In genomic region chr6:39797076-39797475, GRCm38 (mm10) we compare ENCODE assay signal across 20 mouse cellular contexts. TPM values are rescaled to one million over a fixed set of nuclear protein-coding genes. Genes with fewer than 3 reads are reported as not detected.
DNase-seq lines count a peak whose midpoint lies in the region; TF ChIP-seq lines count a peak whose summit lies in the region.
"Had no signal": no experiment of that assay in that cellular context is flagged by ENCODE, and none has a peak within 500 bp of the region (broad histone marks: within the 10 kb centered on the region; RNA-seq: fewer than 3 reads in every experiment).

No protein-coding gene starts in this region.

- no peak overlapping the region for H3K4me3 ChIP-seq in heart, embryonic 10.5 days
- H3K4me3 ChIP-seq in layer of hippocampus, adult 2 months = no peak overlapping the region
- no peak overlapping the region for H3K4me3 ChIP-seq in left cerebral cortex, adult 2 months
- H3K4me3 ChIP-seq: embryonic facial prominence, embryonic 10.5 days; embryonic facial prominence, embryonic 12.5 days; forebrain, embryonic 13.5 days; forebrain, embryonic 15.5 days had no signal

- intact Hi-C loops in left cerebral cortex, adult 2 months (cut with DNase I) = no loop called here

- TF ChIP-seq CTCF in layer of hippocampus, adult 2 months (conservative IDR thresholded peaks at IDR 0.05) = no peak
- TF ChIP-seq CTCF in left cerebral cortex, adult 2 months (IDR thresholded peaks at IDR 0.05) = no peak

- H3K4me1 ChIP-seq in heart, embryonic 10.5 days = no peaks in the 10 kb centered on the region
- H3K4me1 ChIP-seq: embryonic facial prominence, embryonic 10.5 days; embryonic facial prominence, embryonic 12.5 days; forebrain, embryonic 13.5 days; forebrain, embryonic 15.5 days had no signal

- H3K27me3 ChIP-seq in heart, embryonic 10.5 days (ENCODE audit: insufficient read depth, poor library complexity, severe bottlenecking) = no peaks in the 10 kb centered on the region
- H3K27me3 ChIP-seq: embryonic facial prominence, embryonic 12.5 days; forebrain, embryonic 13.5 days; forebrain, embryonic 15.5 days had no signal

- 75% methylated on average over 2 of the region's 2 CpGs for WGBS in heart, embryonic 10.5 days

- peak; percentile 29 for DNase-seq in heart, adult 11 months
- DNase-seq in heart, embryonic 10.5 days (ENCODE audit: low spot score) = no peak
- DNase-seq in layer of hippocampus, adult 2 months (ENCODE audit: low spot score in 2 of 2) = peak; percentile 27 to 48
- DNase-seq in layer of hippocampus, postnatal 25 days (ENCODE audit: extremely low spot score in 1 of 2, low spot score in 1 of 2) = no peak
- peak; percentile 51 for DNase-seq in layer of hippocampus, adult 9-11 months
- no peak for DNase-seq in layer of hippocampus, postnatal 10 days (ENCODE audit: low spot score in 2 of 2)
- DNase-seq in brain, adult 2 months (ENCODE audit: low read depth, low spot score) = peak; percentile 72
- no peak for DNase-seq in left cerebral cortex, adult 2 months (ENCODE audit: extremely low spot score in 1 of 2, low spot score in 2 of 2)
- DNase-seq: adrenal gland, adult 2 months; adrenal gland, postnatal 10 days; adrenal gland, postnatal 25 days; cerebellum, adult 11-12 months; cerebellum, adult 2 months; cerebellum, adult 9-10 months; cerebellum, postnatal 10 days; cerebellum, postnatal 25 days had no signal

- no peak overlapping the region for H3K27ac ChIP-seq in heart, embryonic 10.5 days
- peak overlapping the region; percentile 64; the same call in 1 of the 2 replicates for H3K27ac ChIP-seq in layer of hippocampus, adult 2 months
- no peak overlapping the region; the same call in 1 of the 2 replicates for H3K27ac ChIP-seq in left cerebral cortex, adult 2 months
- H3K27ac ChIP-seq: embryonic facial prominence, embryonic 10.5 days; embryonic facial prominence, embryonic 12.5 days; forebrain, embryonic 13.5 days; forebrain, embryonic 15.5 days had no signal

- H3K36me3 ChIP-seq in heart, embryonic 10.5 days = peaks cover 21% of the 10 kb centered on the region

- H3K9me3 ChIP-seq in heart, embryonic 10.5 days = peaks cover 5% of the 10 kb centered on the region; the same call in 1 of the 2 replicates
- H3K9me3 ChIP-seq: embryonic facial prominence, embryonic 12.5 days; forebrain, embryonic 15.5 days had no signal

RNA-seq across cellular contexts. Expression of gene Mrps33, which starts 13.7 kb away (rescaled TPM):
- 184 and 206 TPM in 2 replicates for polyA plus RNA-seq in heart, embryonic 10.5 days (2016; fragmentation: Nextera tagmentation; extraction: Ambion mirVana)
- total RNA-seq in layer of hippocampus, adult 2 months (2021) = 100 to 1,000 TPM; 103 to 118 TPM
- 100 to 1,000 TPM; 104 to 115 TPM for total RNA-seq in layer of hippocampus, postnatal 25 days (2021)
- total RNA-seq in layer of hippocampus, postnatal 10 days (2021) = 100 to 1,000 TPM in 1 of 2 experiments, 10 to 100 TPM in 1; 97.2 to 114 TPM
- total RNA-seq in left cerebral cortex, adult 2 months (2021) = 100 to 1,000 TPM in 1 of 2 experiments, 10 to 100 TPM in 1; 91.5 to 104 TPM

Comparison
In these comparisons a context has a peak if more than half of its experiments do, and no peak if none do; other contexts are left out.
1. DNase-seq: peak in heart, adult 11 months (single experiment), layer of hippocampus, adult 2 months (2 of 2), layer of hippocampus, adult 9-11 months (single experiment) and brain, adult 2 months (single experiment); none in heart, embryonic 10.5 days (single experiment), layer of hippocampus, postnatal 25 days (0 of 2), layer of hippocampus, postnatal 10 days (0 of 2) and left cerebral cortex, adult 2 months (0 of 2).